Mouse (Mus musculus): ENCODE results near the gene Diablo. TPM values are rescaled to one million over a fixed set of nuclear protein-coding genes. Genes with fewer than 3 reads are reported as not detected.
"Not testable (repeated sequence)": the region's sequence is repeated elsewhere in the genome, so short reads cannot be mapped to it uniquely, and the experiment has no call there.

Gene Diablo
- total RNA-seq (2015) (32.8 and 50.5 TPM in 2 replicates), total RNA-seq (2017) (49.0 and 53.3 TPM in 2 replicates)

GRCm38 (mm10) chr5:123523692-123524392 lies at the start of gene Diablo:
Diablo (minus strand) TSS chr5:123524176.
- peak; percentile 94 for ATAC-seq (replicated peaks; ENCODE audit: poor library complexity)

- ATAC-seq (replicated peaks; ENCODE audit: poor library complexity) = no peak
Measured at GRCm38 (mm10) chr5:123573362-123573761, 49.4 kb upstream of the Diablo start.

DNA sequence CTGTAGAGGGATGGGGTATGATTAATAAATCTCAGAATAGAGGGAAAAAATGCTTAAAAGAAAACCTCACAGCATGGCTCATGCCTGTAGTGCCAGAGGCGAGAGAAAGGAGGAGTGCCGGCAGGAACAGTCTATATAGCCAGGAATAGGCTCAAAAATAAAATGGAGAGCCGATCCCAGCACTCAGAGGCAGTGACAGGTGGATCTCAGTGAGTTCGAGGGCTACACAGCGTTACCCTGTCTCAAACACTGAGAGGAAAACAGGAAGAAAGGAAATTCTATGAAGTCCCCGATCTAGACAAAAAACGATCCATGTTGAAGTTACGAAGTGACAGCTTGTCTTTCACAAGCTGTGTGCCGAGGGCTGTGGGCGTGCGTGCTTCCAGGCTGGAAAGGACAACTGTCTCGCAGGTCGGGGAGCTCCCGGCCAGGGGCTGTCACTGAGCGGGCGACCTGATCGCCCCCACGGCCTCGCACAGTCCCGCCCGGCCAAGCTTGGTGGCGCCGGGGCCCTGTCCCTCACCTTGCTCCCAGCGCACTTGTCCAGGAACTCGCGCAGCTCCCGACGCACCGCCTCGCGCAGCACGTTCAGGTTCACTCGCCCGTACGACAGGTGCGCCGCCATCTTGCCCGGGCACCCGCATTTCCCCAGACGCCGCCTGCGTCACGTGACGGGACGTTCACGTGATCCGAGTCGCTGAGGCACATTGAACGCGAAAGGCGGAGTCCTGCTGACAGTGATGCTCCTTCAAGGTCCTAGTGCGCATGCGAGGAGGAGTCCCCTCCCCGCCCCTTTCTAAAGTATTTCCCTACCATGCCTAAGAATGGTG lies 48.6 kb upstream of the Diablo start, which contains the start of gene Vps33a:
Gene Vps33a, minus strand, starts transcription at position 682 of the 830 bp plus-strand sequence.
- ATAC-seq (replicated peaks; ENCODE audit: poor library complexity) = peak; percentile 97

DNA sequence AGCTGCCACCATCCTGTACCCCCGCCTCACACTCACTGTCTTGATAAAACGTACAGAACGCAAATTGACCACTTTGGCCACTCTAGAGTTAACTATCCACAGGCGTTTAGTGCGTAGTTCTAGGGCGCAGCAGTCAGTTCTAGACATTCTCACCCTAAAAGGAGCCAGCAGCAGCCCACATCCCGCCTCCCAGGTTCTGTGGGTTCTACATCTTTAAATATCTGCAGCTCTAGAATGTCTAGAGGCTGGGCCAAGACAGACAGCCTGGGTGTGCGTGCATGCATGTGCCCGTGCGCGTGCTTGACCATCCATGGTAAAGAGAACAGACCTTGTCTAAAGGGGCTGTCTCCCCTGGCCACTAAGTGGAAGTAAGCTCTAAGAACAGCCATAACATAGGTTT lies 37.2 kb upstream of the Diablo start:
- ATAC-seq (replicated peaks; ENCODE audit: poor library complexity) = no peak

DNA sequence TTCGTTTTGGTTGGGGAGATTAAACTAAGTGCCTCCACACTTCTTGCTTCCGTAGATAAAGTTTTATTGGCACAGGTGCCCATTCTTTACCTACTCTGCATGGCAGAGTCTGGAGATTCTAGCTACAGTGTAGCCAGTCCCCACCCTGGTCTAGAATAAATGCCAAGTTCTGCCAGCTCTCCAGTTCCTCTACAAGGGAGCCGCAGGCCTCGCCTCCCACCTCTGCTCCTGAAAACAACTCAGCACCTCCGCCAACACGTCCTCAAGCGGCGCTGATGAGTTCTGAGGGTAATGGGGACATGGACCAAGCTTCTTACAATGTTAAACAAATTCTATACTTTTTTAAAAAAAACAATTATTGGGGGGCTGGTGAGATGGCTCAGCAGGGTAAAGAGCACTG lies 35.6 kb upstream of the Diablo start:
- no peak for ATAC-seq (replicated peaks; ENCODE audit: poor library complexity)

- no peak for ATAC-seq (replicated peaks; ENCODE audit: poor library complexity)
Measured at GRCm38 (mm10) chr5:123556451-123556850, 32.5 kb upstream of the Diablo start.

DNA sequence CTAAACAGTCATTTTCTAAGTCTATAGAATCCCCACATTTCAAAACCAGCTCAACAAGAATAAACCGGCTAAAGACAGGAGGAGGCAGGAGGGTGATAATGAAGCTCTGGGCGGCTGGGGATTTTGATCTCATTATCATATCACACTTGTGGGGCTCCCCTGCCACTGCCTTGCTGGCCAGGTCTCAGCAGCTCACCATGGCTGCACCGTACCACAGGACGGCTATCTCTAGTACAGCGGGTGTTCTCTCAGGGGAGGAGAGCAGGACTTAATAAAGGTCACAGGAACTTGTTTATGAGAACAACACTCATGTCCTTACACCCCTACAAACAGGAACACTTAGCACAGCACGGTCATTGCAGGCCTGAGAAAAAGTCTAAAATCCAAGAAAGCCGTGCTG lies 31.7 kb upstream of the Diablo start:
- ATAC-seq (replicated peaks; ENCODE audit: poor library complexity) = peak; percentile 86

- ATAC-seq (replicated peaks; ENCODE audit: poor library complexity) = no peak
Measured at GRCm38 (mm10) chr5:123533801-123534200, 9.8 kb upstream of the Diablo start.

DNA sequence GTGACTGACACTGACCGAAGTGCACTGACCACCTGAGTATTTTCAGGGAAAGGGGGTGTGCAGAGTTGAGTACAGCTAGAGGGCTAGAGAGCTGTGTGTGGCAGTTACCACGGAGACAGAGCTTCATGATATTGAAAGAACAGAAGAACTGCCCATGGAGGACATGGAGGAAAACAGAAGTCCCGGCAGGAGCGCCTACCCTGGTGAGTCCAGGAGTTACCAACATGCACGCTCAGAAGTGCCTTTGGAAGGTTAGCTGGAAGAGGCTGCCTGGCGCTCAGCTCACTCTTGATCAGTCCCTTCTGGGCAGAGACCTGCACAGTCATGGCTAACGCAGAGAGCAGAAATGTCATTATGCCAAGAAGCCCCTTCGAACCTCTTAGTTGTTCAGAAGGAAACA lies 6.1 kb upstream of the Diablo start:
- ATAC-seq (replicated peaks; ENCODE audit: poor library complexity) = no peak

DNA sequence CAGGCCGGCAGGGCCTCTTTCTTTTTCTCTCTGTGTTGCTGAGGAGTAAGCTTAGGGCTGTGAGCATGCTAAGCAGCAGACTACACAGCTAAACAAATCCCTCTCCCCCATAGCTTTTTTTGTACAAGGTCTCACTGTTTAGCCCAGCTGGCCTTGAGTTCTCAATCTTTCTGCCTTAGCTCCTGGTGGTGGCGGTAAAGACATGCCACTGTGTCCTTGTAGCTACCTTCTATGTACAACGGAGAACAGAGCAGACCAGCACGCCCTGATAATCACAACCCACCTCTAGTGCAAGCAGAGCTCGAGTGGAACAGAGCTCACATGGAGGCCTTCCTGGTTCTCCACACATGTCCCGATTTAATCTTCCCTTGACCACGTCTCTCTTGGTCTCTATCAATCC lies 4.7 kb upstream of the Diablo start:
- no peak for ATAC-seq (replicated peaks; ENCODE audit: poor library complexity)

GRCm38 (mm10) chr5:123525916-123526495 lies 2.0 kb upstream of the Diablo start:
- ATAC-seq (replicated peaks; ENCODE audit: poor library complexity) = no peak

- peak; percentile 53 for ATAC-seq (replicated peaks; ENCODE audit: poor library complexity)
Measured at GRCm38 (mm10) chr5:123525281-123525680, 1.3 kb upstream of the Diablo start, which contains the start of gene Gm49027. Gm49027 (minus strand) TSS chr5:123525488.

GRCm38 (mm10) chr5:123524393-123524750 lies 396 bp upstream of the Diablo start:
- ATAC-seq (replicated peaks; ENCODE audit: poor library complexity) = peak; percentile 76

DNA sequence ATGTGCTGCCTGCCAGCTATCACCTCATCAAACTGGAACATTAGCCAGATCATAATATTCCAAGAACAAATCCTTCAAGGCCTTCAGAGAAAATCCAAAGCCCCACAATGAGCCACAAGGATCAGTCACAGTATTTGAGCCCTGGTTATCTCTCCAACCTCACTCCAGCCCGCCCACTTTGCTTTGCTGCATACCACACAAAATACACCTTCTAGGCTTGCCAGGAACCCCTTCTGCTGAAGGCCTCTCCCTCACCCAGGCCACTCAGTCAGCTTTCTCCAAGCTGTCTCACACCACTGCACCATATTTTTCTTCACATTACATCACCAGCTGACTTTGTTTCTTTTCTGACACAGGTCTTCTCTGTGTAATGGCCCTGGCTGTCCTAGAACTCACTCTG lies 1.8 kb downstream of the Diablo start:
- no peak for ATAC-seq (replicated peaks; ENCODE audit: poor library complexity)

DNA sequence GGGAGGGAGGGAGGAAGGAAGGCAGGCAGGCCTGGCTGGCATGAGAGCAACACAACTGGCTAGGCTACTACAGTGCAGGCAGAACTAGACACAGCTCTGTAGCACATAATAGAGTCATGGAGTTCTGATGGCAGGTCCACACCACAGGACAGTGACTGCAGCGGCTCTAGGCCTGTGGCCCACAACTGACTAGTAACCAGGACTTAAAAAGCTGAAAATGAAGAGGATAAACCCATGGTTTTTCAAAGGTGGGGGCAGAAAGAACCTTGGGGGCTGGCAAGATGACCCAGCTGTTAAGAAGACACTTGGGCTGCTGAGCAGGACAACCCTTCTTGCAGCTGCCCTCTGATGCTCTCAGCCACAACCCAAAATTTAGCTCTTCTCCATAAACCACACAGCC lies 2.4 kb downstream of the Diablo start:
- no peak for ATAC-seq (replicated peaks; ENCODE audit: poor library complexity)

- ATAC-seq (replicated peaks; ENCODE audit: poor library complexity) = no peak
Measured at GRCm38 (mm10) chr5:123520666-123521065, 3.3 kb downstream of the Diablo start.

GRCm38 (mm10) chr5:123514871-123515270 lies 9.1 kb downstream of the Diablo start:
- ATAC-seq (replicated peaks; ENCODE audit: poor library complexity) = no peak

DNA sequence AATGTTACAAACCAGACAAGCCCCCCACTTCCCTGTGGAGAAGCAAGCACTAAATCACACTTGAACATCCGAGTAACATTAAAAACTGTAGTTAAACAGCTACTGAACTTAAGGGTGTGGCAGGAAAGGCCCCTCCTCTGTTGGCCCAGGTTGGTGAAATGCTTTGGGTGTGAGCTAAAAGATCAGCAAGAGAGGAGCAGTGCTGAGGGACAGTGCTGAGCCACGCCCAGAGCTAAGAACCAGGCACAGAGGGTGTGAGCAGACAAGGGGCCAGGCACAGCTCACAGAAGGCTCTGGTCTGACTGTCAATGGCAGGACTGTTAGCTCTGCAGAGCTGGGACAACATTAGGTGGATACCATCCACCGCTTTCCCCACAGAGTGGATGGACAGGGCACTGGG lies 11.9 kb downstream of the Diablo start:
- ATAC-seq (replicated peaks; ENCODE audit: poor library complexity) = peak; percentile 85

GRCm38 (mm10) chr5:123511426-123511825 lies 12.6 kb downstream of the Diablo start:
- ATAC-seq (replicated peaks; ENCODE audit: poor library complexity) = not testable (repeated sequence)

DNA sequence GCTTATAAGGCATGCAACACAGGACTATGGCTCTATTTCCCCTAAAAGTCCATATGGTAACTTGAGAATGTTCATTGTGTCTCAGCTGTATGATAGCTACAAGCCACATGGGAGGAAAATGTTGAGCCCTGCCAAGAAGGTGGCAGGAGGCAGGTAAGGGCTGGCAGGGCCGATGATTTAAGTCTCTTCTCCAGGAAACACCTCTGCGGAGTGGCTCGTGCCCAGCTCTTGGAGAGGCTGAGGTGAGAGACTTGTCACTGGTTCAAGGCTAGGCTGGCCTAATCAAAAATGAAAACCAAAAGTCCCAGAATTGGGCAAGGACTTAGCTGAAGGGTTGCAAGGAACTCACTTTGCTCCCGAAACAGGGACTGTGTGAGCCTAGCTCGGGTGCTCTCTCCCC lies 13.8 kb downstream of the Diablo start, which contains the start of gene B3gnt4:
Gene B3gnt4, plus strand, starts transcription at position 301 of the 400 bp plus-strand sequence.
- no peak for ATAC-seq (replicated peaks; ENCODE audit: poor library complexity)

GRCm38 (mm10) chr5:123508921-123509320 lies 15.1 kb downstream of the Diablo start:
- no peak for ATAC-seq (replicated peaks; ENCODE audit: poor library complexity)

Measured in megakaryocyte progenitor cell, adult 5-6 weeks (primary cell).